11 mouse cellular contexts compared by ENCODE assay signal in genomic region chr5:120953974-120954373, GRCm38 (mm10). TPM values are rescaled to one million over a fixed set of nuclear protein-coding genes. Genes with fewer than 3 reads are reported as not detected.
DNase-seq lines count a peak whose midpoint lies in the region; ATAC-seq lines count a peak whose summit lies in the region.
"Had no signal": no experiment of that assay in that cellular context is flagged by ENCODE, and none has a peak within 500 bp of the region (broad histone marks: within the 10 kb centered on the region; RNA-seq: fewer than 3 reads in every experiment).

No protein-coding gene starts in this region.

- H3K36me3 ChIP-seq in intestine, embryonic 14.5 days (ENCODE audit: control insufficient read depth, insufficient read depth, low read length): no peaks in the 10 kb centered on the region
- H3K36me3 ChIP-seq in intestine, embryonic 16.5 days (ENCODE audit: control insufficient read depth, insufficient read depth, low read length): no peaks in the 10 kb centered on the region
- H3K36me3 ChIP-seq: embryonic facial prominence, embryonic 12.5 days; neural tube, embryonic 13.5 days had no signal

- H3K4me2 ChIP-seq in intestine, embryonic 14.5 days (ENCODE audit: low read length): no peak overlapping the region
- no peak overlapping the region for H3K4me2 ChIP-seq in intestine, embryonic 16.5 days (ENCODE audit: low read depth, low read length)
- H3K4me2 ChIP-seq: embryonic facial prominence, embryonic 12.5 days; neural tube, embryonic 13.5 days had no signal

- H3K4me1 ChIP-seq in intestine, embryonic 14.5 days (replicated peaks; ENCODE audit: control insufficient read depth, insufficient read depth, low read length): no peaks in the 10 kb centered on the region
- H3K4me1 ChIP-seq in intestine, embryonic 16.5 days (ENCODE audit: control insufficient read depth, insufficient read depth, low read length): no peaks in the 10 kb centered on the region
- H3K4me1 ChIP-seq: embryonic facial prominence, embryonic 12.5 days; neural tube, embryonic 13.5 days had no signal

- no peaks in the 10 kb centered on the region for H3K9me3 ChIP-seq in intestine, embryonic 14.5 days (ENCODE audit: control insufficient read depth, low read length)
- no peaks in the 10 kb centered on the region for H3K9me3 ChIP-seq in intestine, embryonic 16.5 days (ENCODE audit: control insufficient read depth, low read length)
- H3K9me3 ChIP-seq: embryonic facial prominence, embryonic 12.5 days; neural tube, embryonic 13.5 days had no signal

- intact Hi-C loops in left cerebral cortex, postnatal 4 days (cut with DNase I): loop anchor here (10.0 kb wide), 1 partner anchor 221 kb away; no protein-coding TSS in a partner anchor

- DNase-seq in intestine, embryonic 14.5 days (ENCODE audit: low spot score): peak; percentile 72
- peak; percentile 55 for DNase-seq in A20 (ENCODE audit: low read depth, low spot score)
- DNase-seq in adipocyte (ENCODE audit: low spot score): peak; percentile 16
- DNase-seq in left cerebral cortex, postnatal 4 days: peak; percentile 53
- DNase-seq in testis, postnatal 10 days (ENCODE audit: low spot score): peak; percentile 60

- H3K9ac ChIP-seq in intestine, embryonic 14.5 days (ENCODE audit: low read length): no peak overlapping the region
- no peak overlapping the region for H3K9ac ChIP-seq in intestine, embryonic 16.5 days (ENCODE audit: low read depth, low read length)
- H3K9ac ChIP-seq: embryonic facial prominence, embryonic 12.5 days; neural tube, embryonic 13.5 days had no signal

- no peak overlapping the region for H3K4me3 ChIP-seq in intestine, embryonic 14.5 days (ENCODE audit: low read depth, low read length)
- no peak overlapping the region for H3K4me3 ChIP-seq in intestine, embryonic 16.5 days (ENCODE audit: low read length)
- H3K4me3 ChIP-seq: embryonic facial prominence, embryonic 12.5 days; neural tube, embryonic 13.5 days had no signal

- no peaks in the 10 kb centered on the region for H3K27me3 ChIP-seq in intestine, embryonic 14.5 days (replicated peaks; ENCODE audit: control insufficient read depth, insufficient read depth, low read length)
- no peaks in the 10 kb centered on the region for H3K27me3 ChIP-seq in intestine, embryonic 16.5 days (replicated peaks; ENCODE audit: control insufficient read depth, insufficient read depth, low read length)
- H3K27me3 ChIP-seq: embryonic facial prominence, embryonic 12.5 days; neural tube, embryonic 13.5 days had no signal

- 25% methylated on average over 5 of the region's 5 CpGs for WGBS in intestine, embryonic 14.5 days
- 23% methylated on average over 5 of the region's 5 CpGs for WGBS in intestine, embryonic 16.5 days

- no peak overlapping the region for H3K27ac ChIP-seq in intestine, embryonic 14.5 days (ENCODE audit: low read depth)
- no peak overlapping the region for H3K27ac ChIP-seq in intestine, embryonic 16.5 days (ENCODE audit: low read length)
- H3K27ac ChIP-seq: embryonic facial prominence, embryonic 12.5 days; neural tube, embryonic 13.5 days had no signal

- no peak for ATAC-seq in intestine, embryonic 14.5 days (replicated peaks; ENCODE audit: low FRiP score, low TSS enrichment, low read depth)
- no peak for ATAC-seq in intestine, embryonic 16.5 days
- ATAC-seq in common myeloid progenitor, adult 5-6 weeks (replicated peaks; ENCODE audit: low read depth, poor library complexity, severe bottlenecking): peak; percentile 86
- no peak for ATAC-seq in erythroid progenitor cell, adult 5-6 weeks (replicated peaks; ENCODE audit: low FRiP score, poor library complexity, severe bottlenecking)

RNA-seq across cellular contexts. Expression of gene Oas1d, which starts 39.6 kb away (rescaled TPM):
- 0.11 TPM in 1 of 2 replicates, not detected in the other for polyA plus RNA-seq in intestine, embryonic 14.5 days (2014; fragmentation: Nextera tagmentation; extraction: Ambion mirVana)
- polyA plus RNA-seq in intestine, embryonic 16.5 days (2015; fragmentation: Nextera tagmentation; extraction: Ambion mirVana): 0.06 TPM in 1 of 2 replicates, not detected in the other
- not detected in 2 replicates for total RNA-seq in common myeloid progenitor, adult 5-6 weeks (2017)
- total RNA-seq in left cerebral cortex, postnatal 4 days (2021): not detected
- not detected in 2 replicates for total RNA-seq in erythroid progenitor cell, adult 5-6 weeks (2015; ENCODE audit: low replicate concordance)
- not detected in 2 replicates for total RNA-seq in erythroid progenitor cell, adult 5-6 weeks (2017; ENCODE audit: low replicate concordance)
- total RNA-seq: layer of hippocampus, adult 8-10 months had no signal
- polyA plus RNA-seq: embryonic facial prominence, embryonic 12.5 days; neural tube, embryonic 13.5 days had no signal

RNA-seq across cellular contexts. Expression of gene Oas1a, which starts 46.7 kb away (rescaled TPM):
- polyA plus RNA-seq in intestine, embryonic 14.5 days (2014; fragmentation: Nextera tagmentation; extraction: Ambion mirVana): 6.0 and 6.6 TPM in 2 replicates
- 8.9 and 9.8 TPM in 2 replicates for polyA plus RNA-seq in intestine, embryonic 16.5 days (2015; fragmentation: Nextera tagmentation; extraction: Ambion mirVana)
- 15.4 and 20.1 TPM in 2 replicates for total RNA-seq in common myeloid progenitor, adult 5-6 weeks (2017)
- total RNA-seq in left cerebral cortex, postnatal 4 days (2021): under 1 TPM in 1 of 2 experiments, not detected in 1; 0.20 TPM
- total RNA-seq in erythroid progenitor cell, adult 5-6 weeks (2015; ENCODE audit: low replicate concordance): 2.5 and 16.3 TPM in 2 replicates
- total RNA-seq in erythroid progenitor cell, adult 5-6 weeks (2017; ENCODE audit: low replicate concordance): 5.1 and 6.5 TPM in 2 replicates

RNA-seq across cellular contexts. Expression of gene Rph3a, which starts 55.9 kb away (rescaled TPM):
- polyA plus RNA-seq in intestine, embryonic 14.5 days (2014; fragmentation: Nextera tagmentation; extraction: Ambion mirVana): 0.11 and 0.19 TPM in 2 replicates
- polyA plus RNA-seq in intestine, embryonic 16.5 days (2015; fragmentation: Nextera tagmentation; extraction: Ambion mirVana): 0.13 and 0.16 TPM in 2 replicates
- not detected in 2 replicates for total RNA-seq in common myeloid progenitor, adult 5-6 weeks (2017)
- 100 to 1,000 TPM; 104 TPM for total RNA-seq in left cerebral cortex, postnatal 4 days (2021)
- total RNA-seq in erythroid progenitor cell, adult 5-6 weeks (2015; ENCODE audit: low replicate concordance): not detected in 2 replicates
- total RNA-seq in erythroid progenitor cell, adult 5-6 weeks (2017; ENCODE audit: low replicate concordance): not detected in 2 replicates

Comparison
In these comparisons a context has a peak if more than half of its experiments do, and no peak if none do; other contexts are left out.
1. DNase-seq: peak in every context shown above with its lines; median percentile 72 in intestine, embryonic 14.5 days; 60 in testis, postnatal 10 days; 55 in A20; 53 in left cerebral cortex, postnatal 4 days; 16 in adipocyte.
2. RNA of gene Rph3a, which starts 55.9 kb away (total RNA-seq): 104 TPM in left cerebral cortex, postnatal 4 days; not detected in common myeloid progenitor, adult 5-6 weeks and not detected in erythroid progenitor cell, adult 5-6 weeks; every median in the first group is over 100 times any median in the second.